Mouse (Mus musculus): ENCODE data around the gene Zfp592.

DNA sequence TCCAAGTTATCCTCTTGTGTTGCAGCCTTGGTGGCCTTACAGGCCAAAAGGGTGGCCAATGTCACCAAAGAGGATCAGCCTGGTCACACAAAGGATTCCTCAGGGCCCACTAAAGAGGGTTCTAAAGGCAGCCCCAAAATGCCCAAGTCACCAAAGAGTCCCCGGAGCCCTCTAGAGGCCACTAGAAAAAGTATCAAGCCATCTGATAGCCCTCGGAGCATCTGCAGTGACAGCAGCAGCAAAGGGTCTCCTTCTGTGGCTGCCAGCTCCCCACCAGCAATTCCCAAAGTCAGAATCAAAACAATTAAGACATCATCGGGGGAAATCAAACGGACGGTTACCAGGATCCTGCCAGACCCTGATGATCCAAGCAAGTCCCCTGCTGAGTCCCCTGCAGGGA lies 30.6 kb downstream of the Zfp592 start:
- no peak for TF ChIP-seq GATA1 (IDR thresholded peaks at IDR 0.05; ENCODE audit: low read length)
- no peak for TF ChIP-seq TAL1 (IDR thresholded peaks at IDR 0.05; ENCODE audit: low read length)
